Mouse (Mus musculus) heart, embryonic 16.5 days (tissue): ENCODE results near the gene Srsf3. TPM values are rescaled to one million over a fixed set of nuclear protein-coding genes. Genes with fewer than 3 reads are reported as not detected.

ENCODE experiments used
- ATAC-seq: fragments of 200-750 bp; cut with Nextera tagmentation; replicated peaks from 2 replicates; pipeline ENCODE4 v1.8.0; 2017; ENCODE audit warnings: moderate number of reproducible peaks; ENCODE audit not compliant: insufficient read depth, low FRiP score; ENCODE audit errors: extremely low read depth
- H3K27ac ChIP-seq: fragments of 300-500 bp; sonication (generic); 2 replicates; pipeline ENCODE4 v1.5.1; 2014; ENCODE audit warnings: mild to moderate bottlenecking, low read length, control low read depth, moderate library complexity
- H3K27me3 ChIP-seq: fragments of 300-500 bp; sonication (generic); 2 replicates; pipeline ENCODE4 v1.6.1; 2014; ENCODE audit warnings: low read length, mixed read lengths; ENCODE audit not compliant: control insufficient read depth, insufficient read depth
- H3K36me3 ChIP-seq: fragments of 300-500 bp; sonication (generic); 2 replicates; pipeline ENCODE4 v1.6.1; 2014; ENCODE audit not compliant: control insufficient read depth, insufficient read depth
- H3K4me1 ChIP-seq: fragments of 300-500 bp; sonication (generic); 2 replicates; pipeline ENCODE4 v1.6.1; 2014; ENCODE audit warnings: low read length, mixed read lengths; ENCODE audit not compliant: control insufficient read depth, insufficient read depth
- H3K4me2 ChIP-seq: fragments of 300-500 bp; sonication (generic); 2 replicates; pipeline ENCODE4 v1.6.1; 2014; ENCODE audit warnings: low read depth, mild to moderate bottlenecking, control low read depth, low read length
- H3K4me3 ChIP-seq: fragments of 300-500 bp; sonication (generic); 2 replicates; pipeline ENCODE4 v1.5.1; 2014; ENCODE audit warnings: mild to moderate bottlenecking, control low read depth, low read length
- H3K9ac ChIP-seq: fragments of 300-500 bp; sonication (generic); 2 replicates; pipeline ENCODE4 v1.6.1; 2014; ENCODE audit warnings: low read length, control low read depth
- H3K9me3 ChIP-seq: fragments of 300-500 bp; sonication (generic); replicated peaks from 2 replicates; pipeline ENCODE4 v1.6.1; 2016; ENCODE audit warnings: low read length; ENCODE audit not compliant: control insufficient read depth
- whole genome bisulfite sequencing: fragments of 180-500 bp; shearing (Covaris S2); extraction: QIAGEN DNeasy Blood & Tissue Kit; methylation state at CpG from one replicate; pipeline ENCODE4 v1.1.7; 2014; 5-methylcytosine and 5-hydroxymethylcytosine counted together
- polyA plus RNA-seq: library from polyadenylated mRNA; unstranded; fragments of >200 nt; fragmentation: Nextera tagmentation; extraction: Ambion mirVana; gene quantifications from 2 replicates; pipeline ENCODE4 v1.2.1, GENCODE M21; 2015

Srsf3 gene
- polyA plus RNA-seq, 1 experiment from 2014 or later = 367 TPM

- no peak overlapping the region for H3K9ac ChIP-seq
- no peak overlapping the region for H3K4me2 ChIP-seq
- H3K27ac ChIP-seq = no peak overlapping the region
- H3K9me3 ChIP-seq = no peaks in the 10 kb centered on the region
- no peaks in the 10 kb centered on the region for H3K27me3 ChIP-seq
- 55% methylated on average over 3 of the region's 3 CpGs for WGBS
- ATAC-seq = no peak
- H3K36me3 ChIP-seq = peaks cover 37% of the 10 kb centered on the region
- H3K4me3 ChIP-seq = no peak overlapping the region
- H3K4me1 ChIP-seq = peaks cover 20% of the 10 kb centered on the region
These were observed 15.5 kb downstream of the Srsf3 start for GRCm38 (mm10) chr17:29047697-29048514.

- H3K27ac ChIP-seq = no peak overlapping the region
- no peaks in the 10 kb centered on the region for H3K27me3 ChIP-seq
- no peak overlapping the region for H3K9ac ChIP-seq
- ATAC-seq = no peak
- peaks cover 28% of the 10 kb centered on the region for H3K36me3 ChIP-seq
- H3K4me3 ChIP-seq = no peak overlapping the region
- peaks cover 20% of the 10 kb centered on the region for H3K4me1 ChIP-seq
- 19% methylated on average over 13 of the region's 13 CpGs for WGBS
- H3K4me2 ChIP-seq = no peak overlapping the region
- no peaks in the 10 kb centered on the region for H3K9me3 ChIP-seq
These were observed 16.5 kb downstream of the Srsf3 start for GRCm38 (mm10) chr17:29048748-29049507.

GRCm38 (mm10) chr17:29049508-29049889 lies 17.1 kb downstream of the Srsf3 start:
- 68% methylated on average over 5 of the region's 5 CpGs for WGBS
- no peak overlapping the region for H3K4me2 ChIP-seq
- no peaks in the 10 kb centered on the region for H3K27me3 ChIP-seq
- peaks cover 20% of the 10 kb centered on the region for H3K4me1 ChIP-seq
- H3K36me3 ChIP-seq = peaks cover 23% of the 10 kb centered on the region
- H3K27ac ChIP-seq = no peak overlapping the region
- no peak overlapping the region for H3K9ac ChIP-seq
- no peak overlapping the region for H3K4me3 ChIP-seq
- H3K9me3 ChIP-seq = no peaks in the 10 kb centered on the region
- no peak for ATAC-seq

DNA sequence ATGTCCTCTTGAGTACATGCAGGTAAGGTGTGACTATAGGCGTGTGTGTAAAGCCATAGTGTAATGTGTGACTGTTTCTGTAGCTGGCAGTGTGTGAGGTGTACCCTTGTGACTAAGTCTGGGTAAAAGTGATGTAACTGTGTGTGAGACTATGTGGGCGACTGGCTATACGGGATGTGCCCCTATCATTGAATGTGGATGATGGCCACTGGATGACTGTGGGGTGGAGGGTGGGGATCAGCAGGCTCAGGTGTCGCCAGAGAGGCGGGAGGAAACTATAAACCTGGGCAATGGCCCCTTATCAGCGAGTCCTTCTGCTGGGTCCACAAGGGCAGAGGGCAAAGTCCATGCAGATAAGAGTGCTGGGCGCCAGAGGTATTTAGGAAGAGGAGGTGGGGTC lies 17.5 kb downstream of the Srsf3 start:
- WGBS = 74% methylated on average over 7 of the region's 7 CpGs
- H3K27me3 ChIP-seq = no peaks in the 10 kb centered on the region
- H3K4me1 ChIP-seq = peaks cover 20% of the 10 kb centered on the region
- H3K9me3 ChIP-seq = no peaks in the 10 kb centered on the region
- peaks cover 22% of the 10 kb centered on the region for H3K36me3 ChIP-seq
- ATAC-seq = no peak
- H3K4me2 ChIP-seq = no peak overlapping the region
- no peak overlapping the region for H3K27ac ChIP-seq
- H3K9ac ChIP-seq = no peak overlapping the region
- no peak overlapping the region for H3K4me3 ChIP-seq

GRCm38 (mm10) chr17:29050791-29051190 lies 18.4 kb downstream of the Srsf3 start:
- H3K27me3 ChIP-seq = no peaks in the 10 kb centered on the region
- H3K36me3 ChIP-seq = peaks cover 15% of the 10 kb centered on the region
- peaks cover 24% of the 10 kb centered on the region for H3K4me1 ChIP-seq
- H3K9ac ChIP-seq = peak overlapping the region; percentile 55; the same call in 1 of the 2 replicates
- H3K9me3 ChIP-seq = no peaks in the 10 kb centered on the region
- ATAC-seq = no peak
- H3K27ac ChIP-seq = 0 out of 2 replicates have a peak overlapping the region, but pooled peaks have one; percentile 15
- peak overlapping the region; percentile 15; the same call in 1 of the 2 replicates for H3K4me3 ChIP-seq
- WGBS = 24% methylated on average over 14 of the region's 14 CpGs
- H3K4me2 ChIP-seq = peak overlapping the region; percentile 48

- H3K27ac ChIP-seq = peak overlapping the region; percentile 71; the same call in 1 of the 2 replicates
- no peak overlapping the region for H3K4me3 ChIP-seq
- H3K27me3 ChIP-seq = no peaks in the 10 kb centered on the region
- no peak overlapping the region for H3K4me2 ChIP-seq
- no peak overlapping the region for H3K9ac ChIP-seq
- H3K4me1 ChIP-seq = peaks cover 37% of the 10 kb centered on the region
- H3K36me3 ChIP-seq = peaks cover under 1% of the 10 kb centered on the region
- 82% methylated on average over 6 of the region's 6 CpGs for WGBS
- no peaks in the 10 kb centered on the region for H3K9me3 ChIP-seq
- ATAC-seq = no peak
These were observed 20.6 kb downstream of the Srsf3 start for GRCm38 (mm10) chr17:29053067-29053466.

DNA sequence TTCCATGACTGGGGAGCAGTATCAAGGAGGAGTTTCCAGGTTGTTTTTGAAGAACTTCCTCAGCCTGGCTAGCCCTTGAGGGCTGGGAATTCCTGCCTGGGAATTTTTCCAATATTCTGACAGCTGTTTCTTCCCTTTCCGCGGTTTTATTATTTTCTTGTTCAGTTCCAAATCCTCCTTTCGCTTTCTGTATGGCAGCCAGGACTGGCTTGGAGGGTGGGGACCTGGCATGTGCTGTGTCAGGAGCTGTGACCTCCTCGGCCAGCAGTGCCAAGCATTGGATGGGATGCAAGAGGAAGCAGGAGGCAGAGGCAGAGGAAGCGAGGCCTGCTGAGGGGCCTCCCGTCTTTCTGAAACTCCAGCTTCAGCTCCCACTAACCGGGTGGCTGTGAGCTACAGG lies 21.4 kb downstream of the Srsf3 start:
- no peaks in the 10 kb centered on the region for H3K36me3 ChIP-seq
- H3K9ac ChIP-seq = no peak overlapping the region
- WGBS = 48% methylated on average over 7 of the region's 7 CpGs
- peaks cover 43% of the 10 kb centered on the region for H3K4me1 ChIP-seq
- 0 out of 2 replicates have a peak, but pooled peaks have one; percentile 18 for ATAC-seq
- no peaks in the 10 kb centered on the region for H3K27me3 ChIP-seq
- peak overlapping the region; percentile 71; the same call in 1 of the 2 replicates for H3K27ac ChIP-seq
- no peak overlapping the region for H3K4me3 ChIP-seq
- H3K9me3 ChIP-seq = no peaks in the 10 kb centered on the region
- H3K4me2 ChIP-seq = no peak overlapping the region

- no peaks in the 10 kb centered on the region for H3K9me3 ChIP-seq
These were observed 22.0 kb downstream of the Srsf3 start for GRCm38 (mm10) chr17:29054429-29054828.

GRCm38 (mm10) chr17:29055586-29055985 lies 23.2 kb downstream of the Srsf3 start:
- H3K9me3 ChIP-seq = no peaks in the 10 kb centered on the region
- no peaks in the 10 kb centered on the region for H3K27me3 ChIP-seq
- H3K4me3 ChIP-seq = no peak overlapping the region
- peak overlapping the region; percentile 24; the same call in 1 of the 2 replicates for H3K27ac ChIP-seq
- peaks cover 32% of the 10 kb centered on the region for H3K4me1 ChIP-seq
- no peaks in the 10 kb centered on the region for H3K36me3 ChIP-seq
- H3K4me2 ChIP-seq = no peak overlapping the region
- H3K9ac ChIP-seq = no peak overlapping the region
- no peak for ATAC-seq
- 69% methylated on average over 5 of the region's 5 CpGs for WGBS

More at GRCm38 (mm10) chr17:29054429-29054828, 22.0 kb downstream of the Srsf3 start:
- Histone ChIP-seq H3K9ac (no peak overlapping the region), H3K4me1 (peaks cover 41% of the 10 kb centered on the region), H3K27ac (no peak overlapping the region), H3K4me3 (no peak overlapping the region), H3K27me3 (no peaks in the 10 kb centered on the region), H3K4me2 (no peak overlapping the region), H3K36me3 (no peaks in the 10 kb centered on the region)
- ATAC-seq = no peak
- WGBS = 65% methylated on average over 6 of the region's 6 CpGs
